Mouse (Mus musculus) neural tube, embryonic 10.5 days (tissue): Measurements from ENCODE around the gene Il17re.
A peak's percentile ranks its signal among the peaks of the same experiment; 100 is the strongest.

Experiments
- DNase-seq: peaks from one replicate; pipeline ENCODE4 v3.0.0-alpha.2; 2017; ENCODE audit warnings: low spot score; ENCODE audit errors: extremely low spot score

Gene Il17re

GRCm38 (mm10) chr6:113442442-113443090 lies 15.7 kb upstream of the Il17re start, which contains the start of gene Jagn1:
TSS of gene Jagn1 (plus strand) at chr6:113442569.
- DNase-seq = peak; percentile 96

GRCm38 (mm10) chr6:113443091-113443490 lies 15.2 kb upstream of the Il17re start:
- DNase-seq = no peak

- no peak for DNase-seq
Observed at GRCm38 (mm10) chr6:113444207-113444965, 13.9 kb upstream of the Il17re start.

GRCm38 (mm10) chr6:113447639-113448038 lies 10.6 kb upstream of the Il17re start:
- DNase-seq = no peak

GRCm38 (mm10) chr6:113451839-113452238 lies 6.4 kb upstream of the Il17re start:
- no peak for DNase-seq

GRCm38 (mm10) chr6:113455007-113455406 lies 3.3 kb upstream of the Il17re start:
- no peak for DNase-seq

GRCm38 (mm10) chr6:113458635-113459034 lies 351 bp downstream of the Il17re start:
- no peak for DNase-seq

- DNase-seq = no peak
Observed at GRCm38 (mm10) chr6:113464040-113464439, 5.8 kb downstream of the Il17re start.

GRCm38 (mm10) chr6:113465602-113466001 lies 7.3 kb downstream of the Il17re start:
- no peak for DNase-seq

GRCm38 (mm10) chr6:113468512-113468911 lies 10.2 kb downstream of the Il17re start:
- no peak for DNase-seq

GRCm38 (mm10) chr6:113469021-113469420 lies 10.7 kb downstream of the Il17re start:
- peak; percentile 62 for DNase-seq

- peak; percentile 80 for DNase-seq
Observed at GRCm38 (mm10) chr6:113469432-113469831, 11.1 kb downstream of the Il17re start.

GRCm38 (mm10) chr6:113471297-113471936 lies 13.1 kb downstream of the Il17re start, which contains the start of gene Il17rc:
TSS of gene Il17rc (plus strand) at chr6:113471427.
- DNase-seq = no peak

GRCm38 (mm10) chr6:113472061-113472460 lies 13.8 kb downstream of the Il17re start:
- DNase-seq = no peak

- no peak for DNase-seq
Observed at GRCm38 (mm10) chr6:113473246-113473645, 15.0 kb downstream of the Il17re start.

GRCm38 (mm10) chr6:113473715-113474114 lies 15.4 kb downstream of the Il17re start:
- DNase-seq = no peak

GRCm38 (mm10) chr6:113477353-113477752 lies 19.1 kb downstream of the Il17re start:
- DNase-seq = no peak

GRCm38 (mm10) chr6:113478906-113479305 lies 20.6 kb downstream of the Il17re start:
- DNase-seq = no peak

- DNase-seq = no peak
Observed at GRCm38 (mm10) chr6:113480555-113481373, 22.5 kb downstream of the Il17re start.

- no peak for DNase-seq
Observed at GRCm38 (mm10) chr6:113482477-113483099, 24.3 kb downstream of the Il17re start.

- DNase-seq = peak; percentile 91
Observed at GRCm38 (mm10) chr6:113483100-113483615, 24.9 kb downstream of the Il17re start, which contains the start of gene Creld1. TSS of gene Creld1 (plus strand) at chr6:113483297.
